Mouse (Mus musculus) neutrophil, adult 65 days (primary cell): Measurements from ENCODE around the gene Papola. TPM values are rescaled to one million over a fixed set of nuclear protein-coding genes. Genes with fewer than 3 reads are reported as not detected.

Source experiments
- total RNA-seq: library from RNA; stranded (reverse); gene quantifications from 2 replicates; pipeline ENCODE4 v1.2.4, GENCODE M21; 2023

The Papola gene
- total RNA-seq, result 103 and 106 TPM in 2 replicates

DNA sequence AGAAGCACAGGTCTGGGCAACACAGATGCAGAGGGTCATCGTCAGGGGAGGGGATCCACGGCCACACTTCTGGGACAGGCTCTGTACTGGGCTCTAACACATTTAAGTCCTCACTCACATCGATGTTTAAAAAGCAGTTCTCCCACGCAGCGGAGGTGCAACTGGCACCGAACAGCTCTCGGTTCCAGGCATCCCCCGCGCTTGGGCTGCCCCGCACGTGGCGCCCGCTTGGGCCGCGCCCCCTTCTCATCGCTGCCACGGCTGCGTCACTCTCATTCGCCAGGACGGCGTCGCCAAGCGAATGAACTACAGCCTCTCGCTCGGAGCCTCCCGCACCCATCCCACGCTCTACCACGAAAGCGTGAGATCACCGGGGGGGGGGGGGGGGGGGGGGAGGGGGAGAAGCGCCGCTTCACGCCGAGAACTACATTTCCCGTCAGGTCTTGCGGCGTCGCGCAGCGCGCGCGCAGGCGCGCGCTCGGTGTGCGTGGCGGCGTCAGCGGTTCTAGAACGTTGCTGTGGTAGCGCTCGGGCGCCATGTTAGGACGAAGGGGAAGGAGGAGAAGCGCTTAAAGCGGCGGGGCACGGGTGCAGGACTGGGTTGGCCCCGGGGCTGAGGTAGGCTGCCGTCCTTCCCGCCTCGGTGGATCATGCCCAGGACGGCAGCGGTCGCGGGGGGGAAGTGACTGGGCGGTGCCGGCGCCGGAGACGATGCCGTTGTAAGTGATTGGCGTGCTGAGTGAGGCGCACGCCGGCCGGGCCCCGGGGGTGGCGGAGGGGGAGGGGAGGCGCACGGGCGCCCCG lies at the start of gene Papola:
Papola (plus strand) TSS at position 499 of the 804 bp plus-strand sequence.

Other genes starting within 250 kb of the Papola start
- not detected in 2 replicates for gene Bdkrb2, start 221.5 kb upstream of the Papola start, total RNA-seq
- gene Bdkrb1, start 181.6 kb upstream of the Papola start, total RNA-seq, result not detected in 2 replicates
- gene Gskip, start 99.9 kb upstream of the Papola start, total RNA-seq, result 10.3 and 10.7 TPM in 2 replicates
- 16.8 and 20.2 TPM in 2 replicates for gene Atg2b, start 99.5 kb upstream of the Papola start, total RNA-seq
- gene Ak7, start 78.7 kb upstream of the Papola start, total RNA-seq, result not detected in 2 replicates
- 72.8 and 89.5 TPM in 2 replicates for gene Vrk1, start 225.5 kb downstream of the Papola start, total RNA-seq